Mouse (Mus musculus): Measurements from ENCODE around the gene Tax1bp3.

Tax1bp3 gene

GRCm38 (mm10) chr11:73228881-73229280 lies 52.0 kb downstream of the Tax1bp3 start:
- DNase-seq (ENCODE audit: low read depth): no peak

- no peak for DNase-seq (ENCODE audit: low read depth)
Observed at GRCm38 (mm10) chr11:73230081-73230480, 53.2 kb downstream of the Tax1bp3 start.

GRCm38 (mm10) chr11:73232513-73232912 lies 55.6 kb downstream of the Tax1bp3 start:
- DNase-seq (ENCODE audit: low read depth): no peak

Data from c-Kit-positive CD71-positive TER-119-negative erythroid progenitor cells, embryonic 14.5 days (primary cell).